Comparison of ENCODE assay signal across 8 mouse cellular contexts in genomic region chr11:54144886-54145285, GRCm38 (mm10). TPM values are rescaled to one million over a fixed set of nuclear protein-coding genes. Genes with fewer than 3 reads are reported as not detected.
DNase-seq lines count a peak whose midpoint lies in the region; ATAC-seq and TF ChIP-seq lines count a peak whose summit lies in the region.

No protein-coding gene starts in this region.

- H3K27me3 ChIP-seq in forebrain, embryonic 11.5 days (ENCODE audit: control insufficient read depth, insufficient read depth, low read length): no peaks in the 10 kb centered on the region
- no peaks in the 10 kb centered on the region for H3K27me3 ChIP-seq in forebrain, embryonic 13.5 days

- H3K36me3 ChIP-seq in forebrain, embryonic 11.5 days (ENCODE audit: control insufficient read depth, insufficient read depth, low read length): no peaks in the 10 kb centered on the region
- no peaks in the 10 kb centered on the region for H3K36me3 ChIP-seq in forebrain, embryonic 13.5 days (ENCODE audit: poor library complexity, severe bottlenecking)

- no peak for ATAC-seq in forebrain, embryonic 11.5 days (replicated peaks; ENCODE audit: low FRiP score)
- no peak for ATAC-seq in forebrain, embryonic 13.5 days

- peak; percentile 81 for DNase-seq in forebrain, embryonic 11.5 days (ENCODE audit: low spot score)
- DNase-seq in ES-CJ7 (ENCODE audit: low read depth, low spot score): peak; percentile 72
- peak; percentile 81 to 83 for DNase-seq in cerebellum, adult 18-20 months
- peak; percentile 83 for DNase-seq in gastrocnemius, adult 2 months
- peak; percentile 73 for DNase-seq in layer of hippocampus, adult 11-12 months (ENCODE audit: low spot score)
- peak; percentile 88 for DNase-seq in lung, postnatal 14 days
- peak; percentile 47 to 69 for DNase-seq in spleen, adult 18-20 months

- H3K4me1 ChIP-seq in forebrain, embryonic 11.5 days (replicated peaks; ENCODE audit: control insufficient read depth, insufficient read depth, low read length): no peaks in the 10 kb centered on the region
- no peaks in the 10 kb centered on the region for H3K4me1 ChIP-seq in forebrain, embryonic 13.5 days

- WGBS in forebrain, embryonic 11.5 days: 32% methylated on average over 3 of the region's 3 CpGs
- WGBS in forebrain, embryonic 13.5 days: 30% methylated on average over 3 of the region's 3 CpGs

- TF ChIP-seq CTCF in gastrocnemius, adult 2 months (IDR thresholded peaks at IDR 0.05): peak; percentile 94

- no peak overlapping the region for H3K27ac ChIP-seq in forebrain, embryonic 11.5 days (ENCODE audit: low read depth, low read length)
- H3K27ac ChIP-seq in forebrain, embryonic 13.5 days: no peak overlapping the region
- no peak overlapping the region for H3K27ac ChIP-seq in gastrocnemius, adult 2 months

- no peak overlapping the region for H3K4me3 ChIP-seq in forebrain, embryonic 11.5 days (ENCODE audit: low read depth, low read length)
- no peak overlapping the region for H3K4me3 ChIP-seq in forebrain, embryonic 13.5 days
- H3K4me3 ChIP-seq in gastrocnemius, adult 2 months: no peak overlapping the region

- no peak overlapping the region for H3K4me2 ChIP-seq in forebrain, embryonic 11.5 days (ENCODE audit: low read depth, low read length, severe bottlenecking)
- H3K4me2 ChIP-seq in forebrain, embryonic 13.5 days: no peak overlapping the region

- no peak overlapping the region for H3K9ac ChIP-seq in forebrain, embryonic 11.5 days (ENCODE audit: low read length)
- no peak overlapping the region for H3K9ac ChIP-seq in forebrain, embryonic 13.5 days

- intact Hi-C loops in gastrocnemius, adult 2 months (cut with DNase I): loop anchor here (1.0 to 5.0 kb wide), 3 partner anchors 112 to 212 kb away; no protein-coding TSS in a partner anchor

- H3K9me3 ChIP-seq in forebrain, embryonic 11.5 days (ENCODE audit: control insufficient read depth, low read length): no peaks in the 10 kb centered on the region
- no peaks in the 10 kb centered on the region for H3K9me3 ChIP-seq in forebrain, embryonic 13.5 days (replicated peaks)

RNA-seq across cellular contexts. Expression of gene P4ha2, which starts 45.0 kb away (rescaled TPM):
- polyA plus RNA-seq in forebrain, embryonic 11.5 days (2014; fragmentation: Nextera tagmentation; extraction: Ambion mirVana): 16.0 and 16.4 TPM in 2 replicates
- 5.5 and 5.6 TPM in 2 replicates for polyA plus RNA-seq in forebrain, embryonic 13.5 days (2015; fragmentation: Nextera tagmentation; extraction: Ambion mirVana)
- total RNA-seq in gastrocnemius, adult 2 months (2021): 10 to 100 TPM; 27.2 to 46.2 TPM
